Mouse (Mus musculus) midbrain, embryonic 14.5 days (tissue): ENCODE results near the gene Fam189a1. TPM values are rescaled to one million over a fixed set of nuclear protein-coding genes. Genes with fewer than 3 reads are reported as not detected.

Source experiments
- ATAC-seq: fragments of 200-750 bp; cut with Nextera tagmentation; 2 replicates; pipeline ENCODE4 v1.8.0; 2017; ENCODE audit warnings: moderate number of reproducible peaks, moderate library complexity; ENCODE audit not compliant: low FRiP score, low TSS enrichment
- DNase-seq: peaks from one replicate; pipeline ENCODE4 v3.0.0-alpha.2; 2015
- H3K27ac ChIP-seq: fragments of 300-500 bp; sonication (generic); replicated peaks from 2 replicates; pipeline ENCODE4 v1.5.1; 2014; ENCODE audit warnings: mild to moderate bottlenecking, low read depth, low read length, moderate library complexity
- H3K27me3 ChIP-seq: fragments of 300-500 bp; sonication (generic); 2 replicates; pipeline ENCODE4 v1.6.1; 2014; ENCODE audit warnings: low read length, control low read depth, mixed read lengths; ENCODE audit not compliant: control insufficient read depth, insufficient read depth
- H3K36me3 ChIP-seq: fragments of 300-500 bp; sonication (generic); 2 replicates; pipeline ENCODE4 v1.6.1; 2014; ENCODE audit warnings: low read length, control low read depth; ENCODE audit not compliant: control insufficient read depth, insufficient read depth
- H3K4me1 ChIP-seq: fragments of 300-500 bp; sonication (generic); 2 replicates; pipeline ENCODE4 v1.6.1; 2014; ENCODE audit warnings: mild to moderate bottlenecking, antibody characterized with exemption, low read length, control low read depth; ENCODE audit not compliant: control insufficient read depth, insufficient read depth
- H3K4me2 ChIP-seq: fragments of 300-500 bp; sonication (generic); 2 replicates; pipeline ENCODE4 v1.6.1; 2014; ENCODE audit warnings: mild to moderate bottlenecking, low read length, moderate library complexity
- H3K4me3 ChIP-seq: fragments of 300-500 bp; sonication (generic); replicated peaks from 2 replicates; pipeline ENCODE4 v1.5.1; 2014; ENCODE audit warnings: low read depth, low read length
- H3K9ac ChIP-seq: fragments of 300-500 bp; sonication (generic); replicated peaks from 2 replicates; pipeline ENCODE4 v1.6.1; 2014; ENCODE audit warnings: mild to moderate bottlenecking, low read length, moderate library complexity
- H3K9me3 ChIP-seq: fragments of 300-500 bp; sonication (generic); 2 replicates; pipeline ENCODE4 v1.6.1; 2016; ENCODE audit warnings: low read length, control low read depth, mixed read lengths; ENCODE audit not compliant: control insufficient read depth
- WGBS: fragments of 180-500 bp; shearing (Covaris S2); extraction: QIAGEN DNeasy Blood & Tissue Kit; methylation state at CpG from one replicate; pipeline ENCODE4 v1.1.7; 2014; 5-methylcytosine and 5-hydroxymethylcytosine counted together
- polyA plus RNA-seq: library from polyadenylated mRNA; unstranded; fragments of >200 nt; fragmentation: Nextera tagmentation; extraction: Ambion mirVana; gene quantifications from 2 replicates; pipeline ENCODE4 v1.2.1, GENCODE M21; 2014

Gene Fam189a1
- polyA plus RNA-seq, 1 experiment from 2014 or later = 9.9 TPM

DNA sequence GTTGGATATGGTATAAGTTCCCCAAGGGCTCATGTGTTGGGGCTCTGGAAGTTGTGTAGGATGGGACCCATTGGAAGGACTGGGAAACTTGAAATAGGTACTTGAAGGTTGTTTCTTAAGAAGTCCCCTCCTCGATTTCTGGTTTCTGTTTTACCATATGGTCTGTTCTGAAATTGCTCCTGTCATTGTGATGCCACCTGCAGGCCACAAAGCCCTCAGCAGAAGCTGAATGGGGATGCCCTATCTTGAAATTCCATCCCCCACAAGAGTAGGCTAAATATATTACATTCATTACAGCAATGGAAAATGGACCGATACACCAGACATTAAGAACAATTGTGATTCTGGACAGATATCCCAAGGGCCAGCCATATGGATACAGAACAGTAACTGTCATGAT lies 246.2 kb downstream of the Fam189a1 start:
- no peak overlapping the region for H3K4me2 ChIP-seq
- H3K9me3 ChIP-seq = no peaks in the 10 kb centered on the region

DNA sequence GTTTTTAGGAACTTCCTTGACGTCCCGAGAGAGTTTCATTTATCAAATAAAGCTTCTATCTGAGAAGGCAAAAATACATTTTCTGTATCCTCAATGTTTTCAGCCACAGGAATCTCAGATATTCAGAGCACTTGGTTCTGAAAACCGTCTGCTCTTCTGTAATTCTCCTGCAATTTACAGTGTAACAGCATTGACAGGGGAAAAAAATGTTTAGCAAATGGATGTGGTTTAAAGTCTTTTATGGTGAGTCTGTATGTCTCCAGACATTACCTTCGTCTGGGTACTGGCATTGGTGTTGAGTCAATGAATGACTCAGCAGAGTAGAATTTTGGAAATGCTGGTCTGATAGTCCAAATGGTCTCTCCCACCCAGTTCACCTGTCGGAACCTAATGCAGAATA lies 249.4 kb downstream of the Fam189a1 start:
- no peak overlapping the region for H3K9ac ChIP-seq
- H3K4me1 ChIP-seq = no peaks in the 10 kb centered on the region
- H3K4me3 ChIP-seq = no peak overlapping the region
- no peak overlapping the region for H3K27ac ChIP-seq
- DNase-seq (no peak), ATAC-seq (no peak)
- H3K4me2 ChIP-seq = no peak overlapping the region
- H3K27me3 ChIP-seq = no peaks in the 10 kb centered on the region
- WGBS = 87% methylated on average over 5 of the region's 5 CpGs
- H3K36me3 ChIP-seq = no peaks in the 10 kb centered on the region
- H3K9me3 ChIP-seq = no peaks in the 10 kb centered on the region

More for the DNA sequence above, 246.2 kb downstream of the Fam189a1 start:
- Histone ChIP-seq H3K27me3 (no peaks in the 10 kb centered on the region), H3K4me1 (no peaks in the 10 kb centered on the region), H3K36me3 (no peaks in the 10 kb centered on the region), H3K27ac (no peak overlapping the region), H3K9ac (no peak overlapping the region), H3K4me3 (no peak overlapping the region)
- ATAC-seq (no peak), DNase-seq (no peak)
- WGBS = 93% methylated on average over 2 of the region's 2 CpGs

DNA sequence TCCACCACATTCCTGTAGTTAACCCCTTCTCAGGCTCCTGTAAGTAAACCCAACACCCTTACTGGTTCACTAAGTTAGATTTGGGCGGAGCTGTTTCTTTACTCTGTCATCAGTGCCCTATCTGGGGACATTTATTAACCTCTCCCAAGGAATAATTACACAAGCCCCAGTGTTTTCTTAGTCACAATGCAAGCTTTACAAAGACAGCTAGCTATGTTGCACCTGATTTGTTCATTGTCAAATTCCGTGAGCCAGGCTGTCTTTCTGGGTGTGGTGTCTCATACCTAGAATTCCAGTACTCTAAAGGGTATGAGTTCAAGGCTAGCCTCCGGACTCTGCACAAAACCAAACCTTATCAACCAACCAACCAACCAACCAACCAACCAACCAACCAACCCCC lies 250.9 kb downstream of the Fam189a1 start:
- WGBS = 95% methylated on average over 3 of the region's 3 CpGs

DNA sequence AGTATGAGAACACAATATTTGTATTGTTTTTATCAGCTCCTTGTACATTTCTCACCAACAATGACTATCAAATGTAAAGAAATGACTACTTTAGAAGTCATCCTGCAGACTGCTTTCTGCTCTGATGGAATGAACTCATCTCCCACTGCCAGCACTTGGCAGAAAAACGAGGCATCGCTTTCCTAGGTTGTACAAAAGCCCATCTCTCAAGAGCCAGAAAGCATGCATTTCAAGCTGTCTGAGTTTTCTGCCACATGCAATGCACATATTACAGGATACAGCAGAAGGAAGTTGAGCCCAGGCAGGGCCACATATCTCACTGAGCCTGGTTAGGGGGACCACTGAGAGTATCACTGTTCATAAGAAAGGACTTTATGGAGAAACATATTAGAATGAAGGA lies 256.1 kb downstream of the Fam189a1 start:
- no peak for ATAC-seq

More for the DNA sequence above, 250.9 kb downstream of the Fam189a1 start:
- H3K4me1 ChIP-seq = no peaks in the 10 kb centered on the region
- H3K4me3 ChIP-seq = no peak overlapping the region
- no peak overlapping the region for H3K9ac ChIP-seq
- H3K36me3 ChIP-seq = no peaks in the 10 kb centered on the region
- H3K27me3 ChIP-seq = no peaks in the 10 kb centered on the region
- no peaks in the 10 kb centered on the region for H3K9me3 ChIP-seq
- ATAC-seq = no peak
- DNase-seq = no peak
- no peak overlapping the region for H3K27ac ChIP-seq
- no peak overlapping the region for H3K4me2 ChIP-seq

DNA sequence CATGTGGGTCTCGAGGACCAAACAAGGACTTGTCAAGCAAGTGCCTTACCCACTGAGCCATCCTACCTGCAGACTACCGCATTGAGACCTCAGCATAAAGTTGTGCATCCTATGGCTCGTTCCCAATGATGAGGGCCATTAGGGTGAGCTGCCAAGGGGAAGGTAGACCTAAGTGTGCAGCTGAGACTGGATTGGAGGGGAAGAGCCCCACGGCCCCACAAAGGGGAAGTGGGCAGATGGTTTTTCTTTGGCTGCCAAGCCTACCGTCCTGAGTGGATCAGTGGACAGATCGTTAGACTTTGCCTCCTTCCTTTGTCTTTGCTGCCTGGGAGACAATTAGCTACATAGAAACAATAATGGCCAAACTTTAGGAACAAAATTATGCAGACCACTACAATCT lies 259.8 kb downstream of the Fam189a1 start:
- Histone ChIP-seq H3K9me3 (no peaks in the 10 kb centered on the region), H3K4me2 (no peak overlapping the region), H3K4me3 (no peak overlapping the region), H3K36me3 (no peaks in the 10 kb centered on the region), H3K9ac (no peak overlapping the region), H3K27ac (no peak overlapping the region), H3K4me1 (no peaks in the 10 kb centered on the region; the same call in 1 of the 2 replicates), H3K27me3 (no peaks in the 10 kb centered on the region)
- ATAC-seq = no peak
- DNase-seq = no peak
- WGBS = 94% methylated on average over 6 of the region's 6 CpGs

More for the DNA sequence above, 256.1 kb downstream of the Fam189a1 start:
- Histone ChIP-seq H3K4me3 (no peak overlapping the region), H3K4me2 (no peak overlapping the region), H3K9ac (no peak overlapping the region), H3K9me3 (no peaks in the 10 kb centered on the region), H3K4me1 (no peaks in the 10 kb centered on the region; the same call in 1 of the 2 replicates), H3K27ac (no peak overlapping the region), H3K36me3 (no peaks in the 10 kb centered on the region), H3K27me3 (no peaks in the 10 kb centered on the region)
- no peak for DNase-seq
- WGBS = 83% methylated on average over 2 of the region's 2 CpGs

DNA sequence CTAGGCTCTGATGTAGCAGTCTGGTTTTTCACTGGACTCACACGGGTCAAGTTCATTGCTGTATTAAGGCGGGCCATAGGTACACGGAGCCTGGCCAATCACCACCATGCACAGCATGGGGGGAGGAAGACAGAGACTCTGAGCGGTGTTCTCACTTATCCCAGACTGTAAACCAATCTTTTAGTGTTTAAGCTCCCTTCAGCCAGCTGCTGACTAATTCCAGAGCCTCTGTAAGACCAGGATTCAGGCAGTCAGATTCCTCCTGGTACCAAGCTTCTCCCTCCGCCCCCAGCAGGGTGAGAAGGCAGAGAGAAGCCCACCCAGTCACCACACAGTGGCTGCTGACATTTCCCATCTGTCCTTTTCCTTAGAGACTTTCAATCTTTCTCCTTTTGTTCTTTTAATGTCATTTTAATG lies 260.7 kb downstream of the Fam189a1 start:
- Histone ChIP-seq H3K4me1 (no peaks in the 10 kb centered on the region; the same call in 1 of the 2 replicates), H3K9ac (no peak overlapping the region), H3K27ac (no peak overlapping the region)

DNA sequence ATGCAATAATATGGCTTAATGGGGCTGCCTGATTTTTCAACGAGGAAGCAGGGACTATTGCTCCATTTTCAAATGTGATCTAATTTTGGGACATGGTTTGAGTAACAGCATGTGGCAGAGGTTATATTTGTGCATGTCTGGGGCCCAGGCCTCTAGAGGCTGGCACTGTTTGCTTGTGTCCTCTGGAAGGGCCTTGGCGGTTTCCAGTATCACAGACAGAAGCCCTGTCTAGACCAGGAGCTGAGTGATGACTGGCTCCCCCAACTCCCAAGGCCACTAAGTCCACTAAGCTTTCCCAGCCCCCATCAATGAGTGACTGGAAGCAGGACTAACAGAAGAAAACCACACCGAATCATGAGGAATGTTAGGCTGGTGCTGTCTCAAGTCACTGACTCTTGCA lies 265.2 kb downstream of the Fam189a1 start:
- no peaks in the 10 kb centered on the region for H3K9me3 ChIP-seq
- H3K4me2 ChIP-seq = no peak overlapping the region
- no peaks in the 10 kb centered on the region for H3K27me3 ChIP-seq
- ATAC-seq (no peak), DNase-seq (no peak)
- no peaks in the 10 kb centered on the region; the same call in 1 of the 2 replicates for H3K4me1 ChIP-seq
- H3K27ac ChIP-seq = no peak overlapping the region
- no peak overlapping the region for H3K4me3 ChIP-seq
- H3K36me3 ChIP-seq = no peaks in the 10 kb centered on the region
- no peak overlapping the region for H3K9ac ChIP-seq
- 85% methylated on average over 3 of the region's 3 CpGs for WGBS

More for the DNA sequence above, 260.7 kb downstream of the Fam189a1 start:
- no peaks in the 10 kb centered on the region for H3K27me3 ChIP-seq
- no peaks in the 10 kb centered on the region for H3K36me3 ChIP-seq
- H3K4me2 ChIP-seq = no peak overlapping the region
- no peak overlapping the region for H3K4me3 ChIP-seq
- ATAC-seq (no peak), DNase-seq (no peak)
- no peaks in the 10 kb centered on the region for H3K9me3 ChIP-seq
- WGBS = 55% methylated on average over 5 of the region's 5 CpGs

DNA sequence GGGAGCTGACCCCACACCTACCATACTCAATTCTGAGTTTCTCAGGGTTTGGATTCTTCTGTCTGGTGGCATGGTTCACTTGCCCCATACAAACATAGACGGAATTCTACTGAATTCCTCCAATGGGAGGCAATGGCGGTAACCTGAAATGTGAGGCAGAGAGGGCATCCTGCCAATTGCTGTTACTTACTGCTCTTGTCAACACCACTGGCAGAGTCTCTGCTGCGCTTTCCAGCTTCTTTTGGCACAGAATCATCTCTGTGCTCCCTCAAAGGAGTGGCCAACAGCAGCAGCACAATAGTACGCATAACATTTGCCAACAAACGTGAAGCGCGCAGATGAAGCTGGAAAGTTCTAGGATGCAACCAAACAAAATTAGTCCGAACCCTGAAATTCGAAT lies 266.5 kb downstream of the Fam189a1 start:
- no peak overlapping the region for H3K4me3 ChIP-seq
- 77% methylated on average over 9 of the region's 9 CpGs for WGBS
- DNase-seq = peak; percentile 65
- ATAC-seq = no peak
- no peak overlapping the region for H3K9ac ChIP-seq
- no peaks in the 10 kb centered on the region for H3K27me3 ChIP-seq
- H3K27ac ChIP-seq = no peak overlapping the region
- H3K9me3 ChIP-seq = no peaks in the 10 kb centered on the region
- no peak overlapping the region for H3K4me2 ChIP-seq
- H3K4me1 ChIP-seq = no peaks in the 10 kb centered on the region
- H3K36me3 ChIP-seq = no peaks in the 10 kb centered on the region

DNA sequence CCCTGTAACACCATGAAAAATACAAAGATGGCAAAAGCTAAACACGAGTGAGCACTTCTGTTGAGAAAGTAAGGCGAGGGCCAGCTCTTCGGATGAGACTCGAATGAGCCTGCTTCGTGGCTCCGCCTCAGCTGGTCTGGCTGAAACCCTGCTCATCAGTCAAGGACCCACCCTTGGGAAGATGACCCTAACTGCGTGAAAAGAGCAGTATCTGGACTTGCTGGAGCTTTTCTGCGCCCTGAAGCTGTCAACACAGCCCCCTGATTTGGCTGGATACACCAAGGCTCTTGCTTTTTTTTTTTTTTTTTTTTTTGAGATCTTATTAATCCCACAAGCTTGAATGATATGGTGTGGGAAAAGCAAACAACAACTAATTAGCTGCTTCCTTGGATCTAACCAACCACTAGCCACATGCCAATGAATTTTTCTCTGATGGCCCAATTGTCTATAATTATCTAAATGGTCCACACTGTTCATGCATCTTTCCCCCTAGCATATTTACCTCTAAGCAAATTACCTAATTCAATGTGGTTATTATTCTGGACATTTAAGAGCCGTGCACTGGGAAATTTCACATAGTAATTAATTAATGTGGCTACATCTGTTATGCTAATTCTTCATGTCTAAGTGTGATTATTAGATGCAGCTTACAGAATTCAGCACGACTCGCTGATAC lies 272.0 kb downstream of the Fam189a1 start:
- no peak overlapping the region for H3K27ac ChIP-seq
- ATAC-seq = no peak
- WGBS = 63% methylated on average over 11 of the region's 11 CpGs
- H3K4me2 ChIP-seq = no peak overlapping the region
- H3K36me3 ChIP-seq = no peaks in the 10 kb centered on the region
- no peaks in the 10 kb centered on the region for H3K4me1 ChIP-seq
- H3K9me3 ChIP-seq = no peaks in the 10 kb centered on the region
- no peak overlapping the region for H3K4me3 ChIP-seq
- H3K27me3 ChIP-seq = no peaks in the 10 kb centered on the region
- H3K9ac ChIP-seq = no peak overlapping the region
- peak; percentile 32 for DNase-seq
